Mouse (Mus musculus): ENCODE results near the gene 1700021F05Rik.

DNA sequence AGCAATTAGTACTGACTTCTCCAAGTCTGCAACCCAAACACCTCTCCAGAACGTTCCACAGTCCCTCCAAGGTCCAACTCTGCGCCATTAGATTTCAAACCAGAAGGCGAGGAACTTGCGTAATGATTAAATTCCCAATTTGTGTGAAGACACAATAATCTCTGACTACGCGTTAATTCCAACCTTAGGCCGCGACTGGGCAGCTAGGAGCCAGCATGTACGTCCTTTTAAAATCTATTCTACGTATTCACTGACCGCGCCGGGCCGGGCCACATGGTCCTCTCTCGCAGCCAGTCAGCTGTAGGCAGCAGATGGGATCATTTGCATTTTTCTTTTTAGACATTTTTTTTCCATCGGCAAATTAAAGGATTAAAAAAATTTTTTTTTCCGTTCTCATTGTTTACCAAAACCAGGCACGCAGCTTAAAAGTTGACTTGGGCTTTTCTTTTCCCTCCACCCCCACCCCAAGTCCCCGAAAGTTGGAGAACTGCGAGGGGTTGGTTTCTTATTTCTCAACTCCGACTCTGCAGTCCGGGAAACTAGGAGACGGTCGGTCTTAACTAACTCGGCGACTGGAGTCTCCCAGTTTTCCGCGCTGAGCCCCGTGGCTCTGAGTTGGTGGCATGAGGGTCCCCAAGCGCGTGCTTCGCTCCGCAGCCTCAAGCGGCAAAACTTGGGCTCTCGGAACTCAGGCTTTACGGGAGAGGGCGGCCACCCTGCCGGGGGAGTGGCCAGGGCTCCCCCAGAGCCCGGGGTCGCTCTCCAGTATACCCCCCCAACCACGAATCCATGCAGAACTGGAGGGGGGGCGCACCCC, 62.7 kb downstream of the 1700021F05Rik start:
- TF ChIP-seq CTCF (IDR thresholded peaks at IDR 0.05; ENCODE audit: borderline replicate concordance, insufficient read depth, low read depth, low read length): no peak
- TF ChIP-seq POLR2A (IDR thresholded peaks at IDR 0.05; ENCODE audit: borderline replicate concordance, insufficient read depth, low read length): no peak
